Mouse (Mus musculus) heart, embryonic 11.5 days (tissue): ENCODE results near the gene Rpl7l1. TPM values are rescaled to one million over a fixed set of nuclear protein-coding genes. Genes with fewer than 3 reads are reported as not detected.

Source experiments
- ATAC-seq: fragments of 200-750 bp; cut with Nextera tagmentation; replicated peaks from 2 replicates; pipeline ENCODE4 v1.8.0; 2017; ENCODE audit warnings: moderate library complexity; ENCODE audit not compliant: insufficient number of reproducible peaks, low FRiP score, low TSS enrichment
- H3K27ac ChIP-seq: fragments of 300-500 bp; sonication (generic); 2 replicates; pipeline ENCODE4 v1.5.1; 2014; ENCODE audit warnings: mild to moderate bottlenecking, low read depth, low read length
- H3K27me3 ChIP-seq: fragments of 300-500 bp; sonication (generic); 2 replicates; pipeline ENCODE4 v1.6.1; 2014; ENCODE audit warnings: mild to moderate bottlenecking, low read length, mixed read lengths; ENCODE audit not compliant: control insufficient read depth, insufficient read depth
- H3K36me3 ChIP-seq: fragments of 300-500 bp; sonication (generic); 2 replicates; pipeline ENCODE4 v1.6.1; 2014; ENCODE audit warnings: mild to moderate bottlenecking, low read length, moderate library complexity, mixed read lengths; ENCODE audit not compliant: control insufficient read depth, insufficient read depth
- H3K4me1 ChIP-seq: fragments of 300-500 bp; sonication (generic); 2 replicates; pipeline ENCODE4 v1.6.1; 2014; ENCODE audit warnings: low read length; ENCODE audit not compliant: control insufficient read depth, insufficient read depth
- H3K4me2 ChIP-seq: fragments of 300-500 bp; sonication (generic); 2 replicates; pipeline ENCODE4 v1.6.1; 2014; ENCODE audit warnings: mild to moderate bottlenecking, moderate library complexity
- H3K4me3 ChIP-seq: fragments of 300-500 bp; sonication (generic); 2 replicates; pipeline ENCODE4 v1.5.1; 2014; ENCODE audit warnings: low read depth, low read length
- H3K9ac ChIP-seq: fragments of 300-500 bp; sonication (generic); 2 replicates; pipeline ENCODE4 v1.6.1; 2014; ENCODE audit warnings: mild to moderate bottlenecking, low read depth, low read length, moderate library complexity
- H3K9me3 ChIP-seq: fragments of 300-500 bp; sonication (generic); replicated peaks from 2 replicates; pipeline ENCODE4 v1.6.1; 2016; ENCODE audit warnings: low read length; ENCODE audit not compliant: control insufficient read depth
- WGBS: fragments of 180-500 bp; shearing (Covaris S2); extraction: QIAGEN DNeasy Blood & Tissue Kit; methylation state at CpG from one replicate; pipeline ENCODE4 v1.1.7; 2014; ENCODE audit not compliant: insufficient replicate concordance; 5-methylcytosine and 5-hydroxymethylcytosine counted together
- polyA plus RNA-seq: library from polyadenylated mRNA; unstranded; fragments of >200 nt; fragmentation: Nextera tagmentation; extraction: Ambion mirVana; gene quantifications from 2 replicates; pipeline ENCODE4 v1.2.1, GENCODE M21; 2014

Rpl7l1 gene
- polyA plus RNA-seq, result 115 and 116 TPM in 2 replicates

DNA sequence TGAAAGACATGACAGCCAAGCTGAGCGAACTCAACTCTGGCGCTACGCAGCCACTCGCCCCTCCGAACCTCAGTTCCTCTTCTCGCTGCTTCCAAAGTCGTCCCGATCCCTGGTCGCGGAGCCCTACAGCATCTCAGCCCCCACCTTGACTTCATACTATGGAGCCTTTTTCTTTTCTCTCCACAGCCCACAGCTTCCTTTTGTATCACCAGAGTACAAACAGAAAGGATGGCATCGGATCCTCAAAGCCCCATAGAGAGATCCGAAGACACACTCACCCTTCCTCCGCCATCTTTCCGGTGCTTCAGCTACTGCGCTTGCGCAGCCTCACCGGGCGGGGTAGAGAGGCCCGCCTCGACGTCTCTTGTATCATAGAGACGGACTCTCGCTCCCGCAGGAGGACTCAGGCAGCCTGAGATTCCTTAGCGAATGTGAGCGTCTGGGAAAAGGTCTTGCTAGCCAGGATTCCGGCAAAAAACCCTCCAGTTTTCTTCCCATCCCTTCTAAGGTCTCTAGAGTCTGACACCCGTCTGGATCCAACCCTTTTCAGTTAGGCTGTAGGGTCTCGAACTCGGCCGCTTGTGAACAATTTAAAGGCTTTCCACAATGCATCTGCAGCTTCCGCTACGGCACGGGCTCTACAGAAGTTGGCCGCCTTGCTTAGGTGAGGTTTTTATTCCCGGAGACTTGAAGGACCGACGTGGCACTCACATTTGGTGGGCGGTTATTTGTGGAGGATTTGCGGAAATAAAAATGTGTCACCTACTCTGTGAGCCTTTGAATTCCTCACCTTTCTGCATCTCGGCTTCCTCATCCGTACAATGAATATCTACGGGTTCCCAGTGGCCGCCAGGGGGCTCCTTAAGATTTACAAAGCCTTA, at the start of gene Rpl7l1:
Gene Rpl7l1 (minus strand): TSS at position 332 of the 881 bp plus-strand sequence.
- Histone ChIP-seq H3K27me3 (no peaks in the 10 kb centered on the region), H3K4me2 (peak within 1 kb of the TSS; percentile 69), H3K4me3 (peak within 1 kb of the TSS; percentile 77), H3K36me3 (peaks cover 24% of the 10 kb centered on the region), H3K9ac (peak within 1 kb of the TSS; percentile 88), H3K27ac (peak within 1 kb of the TSS; percentile 85), H3K9me3 (no peaks in the 10 kb centered on the region), H3K4me1 (no peaks in the 10 kb centered on the region)
- WGBS, result under 1% methylated on average over 44 of the region's 44 CpGs
- ATAC-seq, result peak; percentile 85

GRCm38 (mm10) chr17:46829856-46830535, 47.5 kb upstream of the Rpl7l1 start:
- no peak overlapping the region for H3K4me2 ChIP-seq
- H3K27me3 ChIP-seq, result no peaks in the 10 kb centered on the region
- 84% methylated on average over 11 of the region's 11 CpGs for WGBS
- H3K9me3 ChIP-seq, result no peaks in the 10 kb centered on the region
- no peak overlapping the region for H3K27ac ChIP-seq
- H3K4me3 ChIP-seq, result no peak overlapping the region
- no peak for ATAC-seq
- H3K36me3 ChIP-seq, result peaks cover 7% of the 10 kb centered on the region
- no peak overlapping the region for H3K9ac ChIP-seq
- H3K4me1 ChIP-seq, result no peaks in the 10 kb centered on the region

GRCm38 (mm10) chr17:46828935-46829334, 46.5 kb upstream of the Rpl7l1 start:
- ATAC-seq, result no peak
- H3K36me3 ChIP-seq, result peaks cover 11% of the 10 kb centered on the region
- no peak overlapping the region for H3K9ac ChIP-seq
- no peak overlapping the region for H3K4me2 ChIP-seq
- no peaks in the 10 kb centered on the region for H3K4me1 ChIP-seq
- no peak overlapping the region for H3K27ac ChIP-seq
- no peaks in the 10 kb centered on the region for H3K27me3 ChIP-seq
- H3K4me3 ChIP-seq, result no peak overlapping the region
- 85% methylated on average over 3 of the region's 3 CpGs for WGBS
- no peaks in the 10 kb centered on the region for H3K9me3 ChIP-seq

DNA sequence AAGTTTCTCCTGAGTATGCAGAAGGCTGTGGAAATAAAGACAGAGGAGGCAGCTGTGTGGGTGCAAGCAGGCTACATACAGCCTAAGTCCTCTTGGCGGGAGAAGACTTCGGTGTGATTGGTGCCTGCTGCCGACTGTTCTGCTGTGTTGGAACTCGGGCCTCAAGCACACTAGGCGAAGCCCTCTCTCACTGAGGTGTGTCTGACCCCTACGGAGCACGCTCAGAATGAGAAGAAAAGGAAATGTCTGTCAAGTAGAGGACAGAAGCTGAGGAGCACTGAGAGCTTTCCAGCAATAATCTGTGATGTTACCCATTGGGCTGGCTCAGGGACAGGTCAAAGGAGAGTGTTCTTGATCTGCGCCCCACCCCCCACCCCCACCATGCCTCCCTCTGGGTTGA, 40.6 kb upstream of the Rpl7l1 start:
- Histone ChIP-seq H3K36me3 (peaks cover 20% of the 10 kb centered on the region), H3K4me3 (no peak overlapping the region), H3K9ac (no peak overlapping the region), H3K4me2 (no peak overlapping the region), H3K27me3 (no peaks in the 10 kb centered on the region), H3K27ac (no peak overlapping the region), H3K4me1 (no peaks in the 10 kb centered on the region), H3K9me3 (no peaks in the 10 kb centered on the region)
- no peak for ATAC-seq
- 91% methylated on average over 8 of the region's 8 CpGs for WGBS

- H3K27me3 ChIP-seq, result no peaks in the 10 kb centered on the region
- H3K9ac ChIP-seq, result no peak overlapping the region
- no peak overlapping the region for H3K27ac ChIP-seq
- H3K4me2 ChIP-seq, result no peak overlapping the region
- H3K36me3 ChIP-seq, result peaks cover 20% of the 10 kb centered on the region
- no peaks in the 10 kb centered on the region for H3K4me1 ChIP-seq
- no peak overlapping the region for H3K4me3 ChIP-seq
- 95% methylated on average over 7 of the region's 7 CpGs for WGBS
- no peaks in the 10 kb centered on the region for H3K9me3 ChIP-seq
- no peak for ATAC-seq
Measured at GRCm38 (mm10) chr17:46820628-46821027, 38.2 kb upstream of the Rpl7l1 start.

DNA sequence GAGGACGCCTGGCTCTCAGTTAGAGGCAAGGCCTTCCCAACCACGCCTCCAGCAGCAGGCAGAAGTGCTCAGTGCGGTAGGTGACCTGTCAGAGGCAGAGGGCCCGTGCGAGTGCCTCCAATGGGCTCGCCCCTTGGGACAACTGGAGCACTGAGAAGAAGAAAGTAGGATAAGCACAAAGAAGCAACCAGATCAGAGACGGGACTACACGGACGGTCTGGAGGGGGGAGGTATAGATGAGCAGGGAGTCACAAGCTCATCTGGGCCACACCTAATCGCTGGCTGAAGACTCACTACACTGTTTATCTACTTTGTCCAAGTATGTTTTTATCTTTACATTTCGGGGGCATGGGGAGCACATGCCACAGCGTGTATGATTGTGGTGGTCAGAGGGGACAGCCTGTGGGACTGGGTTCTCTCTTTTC, 35.3 kb upstream of the Rpl7l1 start:
- no peak overlapping the region for H3K9ac ChIP-seq
- no peaks in the 10 kb centered on the region for H3K27me3 ChIP-seq
- ATAC-seq, result no peak
- no peak overlapping the region for H3K4me2 ChIP-seq
- H3K4me3 ChIP-seq, result no peak overlapping the region
- no peaks in the 10 kb centered on the region for H3K9me3 ChIP-seq
- no peak overlapping the region for H3K27ac ChIP-seq
- H3K4me1 ChIP-seq, result no peaks in the 10 kb centered on the region
- 73% methylated on average over 12 of the region's 12 CpGs for WGBS
- peaks cover 9% of the 10 kb centered on the region; the same call in 1 of the 2 replicates for H3K36me3 ChIP-seq

DNA sequence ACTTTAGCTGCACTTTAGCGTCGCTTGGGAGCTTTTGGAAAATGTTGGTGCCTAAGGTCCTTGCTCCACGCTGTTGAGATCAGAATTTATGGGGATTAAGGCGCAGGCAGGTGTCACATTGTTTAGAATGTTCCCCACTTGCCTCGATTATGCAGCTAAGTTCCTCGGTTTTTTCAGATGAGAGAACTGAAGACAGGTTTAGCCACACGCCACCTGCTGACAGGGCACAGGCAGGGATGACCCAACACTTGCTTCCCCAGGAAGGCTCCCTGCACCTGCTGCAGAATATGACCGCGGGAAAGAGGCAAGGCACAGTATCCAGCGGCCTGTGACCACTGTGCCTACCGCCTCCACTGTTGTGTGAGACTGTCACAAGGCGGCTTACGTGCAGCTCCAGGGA, 33.8 kb upstream of the Rpl7l1 start:
- 81% methylated on average over 13 of the region's 13 CpGs for WGBS
- no peaks in the 10 kb centered on the region for H3K27me3 ChIP-seq
- H3K9me3 ChIP-seq, result no peaks in the 10 kb centered on the region
- H3K4me3 ChIP-seq, result no peak overlapping the region
- no peak overlapping the region for H3K4me2 ChIP-seq
- H3K9ac ChIP-seq, result no peak overlapping the region
- H3K27ac ChIP-seq, result no peak overlapping the region
- no peaks in the 10 kb centered on the region for H3K4me1 ChIP-seq
- no peak for ATAC-seq
- H3K36me3 ChIP-seq, result peaks cover 9% of the 10 kb centered on the region; the same call in 1 of the 2 replicates

DNA sequence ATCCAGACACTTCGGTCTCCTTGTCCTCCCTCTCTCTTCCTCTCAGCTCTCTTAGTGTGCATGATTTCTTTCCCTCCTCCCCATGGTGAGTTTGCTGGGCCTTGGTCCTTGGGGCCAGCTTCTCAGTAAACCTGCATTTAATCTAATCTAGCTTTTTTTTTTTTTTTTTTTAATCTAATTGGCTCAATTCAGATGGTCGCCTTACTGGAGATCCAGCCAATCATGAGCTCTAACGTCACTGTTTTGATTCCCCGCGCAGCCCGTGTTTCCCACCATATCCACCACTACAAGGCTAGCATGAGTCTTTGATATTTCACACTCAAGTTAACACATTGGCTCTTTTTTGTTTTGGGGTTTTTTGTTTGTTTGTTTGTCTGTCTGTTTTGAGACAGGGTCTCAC, 32.0 kb upstream of the Rpl7l1 start:
- H3K4me2 ChIP-seq, result no peak overlapping the region

More for the DNA sequence above, 32.0 kb upstream of the Rpl7l1 start:
- H3K9me3 ChIP-seq, result no peaks in the 10 kb centered on the region
- H3K27me3 ChIP-seq, result no peaks in the 10 kb centered on the region
- H3K4me1 ChIP-seq, result no peaks in the 10 kb centered on the region
- no peak overlapping the region for H3K9ac ChIP-seq
- H3K27ac ChIP-seq, result no peak overlapping the region
- WGBS, result 87% methylated on average over 6 of the region's 6 CpGs
- ATAC-seq, result no peak
- no peak overlapping the region for H3K4me3 ChIP-seq
- 0 out of 2 replicates have a peak, but pooled peaks cover 3% of the 10 kb centered on the region for H3K36me3 ChIP-seq
